ENCODE assay signal across 1 mouse cellular context in the genomic region with DNA sequence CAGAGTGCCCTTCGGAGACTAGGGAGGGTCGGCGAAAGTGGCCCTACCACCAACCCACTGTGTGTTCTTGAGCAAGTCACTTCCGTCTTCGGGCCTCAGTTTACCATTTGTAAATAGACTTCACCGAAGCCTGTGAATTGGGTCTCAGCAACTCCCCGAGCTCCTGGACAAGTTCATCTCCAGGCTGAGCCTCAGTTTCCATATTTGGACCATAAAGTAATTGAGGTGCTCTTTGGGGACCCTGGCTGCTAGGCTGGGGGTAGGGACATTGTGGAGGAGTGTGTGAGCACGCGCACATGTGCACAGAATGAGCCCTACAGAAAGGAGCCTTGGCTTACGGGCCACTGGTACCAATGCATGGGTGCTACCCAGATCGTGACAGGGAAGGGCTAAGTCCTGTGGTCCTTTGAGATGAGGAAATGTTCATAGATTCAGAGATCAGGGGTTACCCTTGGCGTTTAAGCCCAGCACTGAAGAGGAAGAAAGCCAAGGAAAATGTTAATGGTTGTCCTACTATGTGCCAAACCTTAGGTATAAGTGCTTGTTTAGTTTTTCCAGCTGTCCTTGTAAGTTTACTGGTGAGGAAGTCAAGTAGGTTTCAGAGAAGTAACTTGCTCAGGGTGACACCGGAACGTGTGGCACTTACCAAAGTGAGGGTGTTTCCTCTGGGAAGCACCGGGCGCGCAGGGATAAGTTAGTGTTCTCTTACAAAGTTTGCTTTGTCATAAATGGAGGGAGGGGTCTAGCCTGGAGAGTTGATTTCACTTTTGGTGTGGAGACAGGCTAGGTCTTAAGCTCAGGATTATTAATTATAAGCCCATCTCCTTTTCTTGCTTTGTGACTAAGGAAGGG.
TF ChIP-seq lines count a peak whose summit lies in the region.

No protein-coding gene starts in this region.

TF ChIP-seq in CH12.LX, 34 proteins besides CTCF, POLR2A, EP300 and RAD21 (continued from another document):
- TF ChIP-seq ZNF384 (IDR thresholded peaks at IDR 0.05; ENCODE audit: low read depth, low read length) (no peak), SIN3A (IDR thresholded peaks at IDR 0.05; ENCODE audit: low read length) (no peak; the same call in 1 of the 2 replicates), GABPA (IDR thresholded peaks at IDR 0.05; ENCODE audit: insufficient replicate concordance, low read depth, low read length) (no peak)
